In genomic region chr11:118013339-118013738, GRCm38 (mm10) we compare ENCODE assay signal across 19 mouse cellular contexts. TPM values are rescaled to one million over a fixed set of nuclear protein-coding genes. Genes with fewer than 3 reads are reported as not detected.
DNase-seq lines count a peak whose midpoint lies in the region; ATAC-seq and TF ChIP-seq lines count a peak whose summit lies in the region.
"Had no signal": no experiment of that assay in that cellular context is flagged by ENCODE, and none has a peak within 500 bp of the region (broad histone marks: within the 10 kb centered on the region; RNA-seq: fewer than 3 reads in every experiment).

No protein-coding gene starts in this region.

- peak overlapping the region; percentile 42; the same call in 1 of the 2 replicates for H3K27ac ChIP-seq in intestine, embryonic 16.5 days (ENCODE audit: low read length)
- H3K27ac ChIP-seq in intestine, postnatal 0 days (ENCODE audit: low read depth, low read length) = no peak overlapping the region; the same call in 1 of the 2 replicates
- H3K27ac ChIP-seq in midbrain, postnatal 0 days (ENCODE audit: low read depth, low read length) = no peak overlapping the region
- no peak overlapping the region for H3K27ac ChIP-seq in midbrain, embryonic 13.5 days
- H3K27ac ChIP-seq in ES-Bruce4 (ENCODE audit: insufficient read depth, low read length) = 0 out of 2 replicates have a peak overlapping the region, but pooled peaks have one; percentile 21
- H3K27ac ChIP-seq in embryonic fibroblast, embryonic 13.5 days (ENCODE audit: insufficient read depth, low read length) = peak overlapping the region; percentile 48
- H3K27ac ChIP-seq: embryonic facial prominence, embryonic 15.5 days; forebrain, embryonic 15.5 days; heart, adult 2 months; heart, embryonic 13.5 days; hindbrain, embryonic 13.5 days; hindbrain, postnatal 0 days had no signal

- no peaks in the 10 kb centered on the region for H3K9me3 ChIP-seq in intestine, embryonic 16.5 days (ENCODE audit: control insufficient read depth, low read length)
- H3K9me3 ChIP-seq in intestine, postnatal 0 days (ENCODE audit: control insufficient read depth) = no peaks in the 10 kb centered on the region
- H3K9me3 ChIP-seq in midbrain, postnatal 0 days (ENCODE audit: low read length) = no peaks in the 10 kb centered on the region
- H3K9me3 ChIP-seq in midbrain, embryonic 13.5 days = no peaks in the 10 kb centered on the region
- no peaks in the 10 kb centered on the region for H3K9me3 ChIP-seq in ES-Bruce4 (replicated peaks; ENCODE audit: control insufficient read depth, insufficient read depth, low read length, poor library complexity, severe bottlenecking)
- H3K9me3 ChIP-seq: embryonic facial prominence, embryonic 15.5 days; forebrain, embryonic 15.5 days; heart, embryonic 13.5 days; hindbrain, embryonic 13.5 days had no signal

- no peak overlapping the region for H3K4me3 ChIP-seq in intestine, embryonic 16.5 days (ENCODE audit: low read length)
- H3K4me3 ChIP-seq in intestine, postnatal 0 days (ENCODE audit: low read depth, low read length) = no peak overlapping the region
- H3K4me3 ChIP-seq in midbrain, postnatal 0 days (ENCODE audit: low read depth, low read length) = no peak overlapping the region
- H3K4me3 ChIP-seq in midbrain, embryonic 13.5 days (replicated peaks) = no peak overlapping the region
- H3K4me3 ChIP-seq in ES-Bruce4 (ENCODE audit: low read depth, low read length) = no peak overlapping the region
- H3K4me3 ChIP-seq in embryonic fibroblast, embryonic 13.5 days (ENCODE audit: insufficient read depth, low read length) = no peak overlapping the region
- H3K4me3 ChIP-seq: embryonic facial prominence, embryonic 15.5 days; forebrain, embryonic 15.5 days; heart, adult 2 months; heart, embryonic 13.5 days; hindbrain, embryonic 13.5 days had no signal

- DNase-seq in midbrain, postnatal 0 days (ENCODE audit: low spot score) = no peak
- no peak for DNase-seq in gastrocnemius, postnatal 10 days
- DNase-seq: adrenal gland, postnatal 10 days; cerebellum, adult 11 months; cerebellum, adult 9-10 months; cerebellum, postnatal 25 days; gastrocnemius, postnatal 14 days; heart, adult 2 months; heart, postnatal 36 days had no signal

- ATAC-seq in intestine, embryonic 16.5 days = no peak
- no peak for ATAC-seq in intestine, postnatal 0 days
- no peak for ATAC-seq in midbrain, postnatal 0 days (ENCODE audit: low FRiP score)
- ATAC-seq in midbrain, embryonic 13.5 days = no peak
- ATAC-seq: forebrain, embryonic 15.5 days; hindbrain, postnatal 0 days had no signal

- H3K4me1 ChIP-seq in intestine, embryonic 16.5 days (ENCODE audit: control insufficient read depth, insufficient read depth, low read length) = peaks cover 43% of the 10 kb centered on the region
- peaks cover 19% of the 10 kb centered on the region for H3K4me1 ChIP-seq in intestine, postnatal 0 days (replicated peaks; ENCODE audit: control insufficient read depth, insufficient read depth, low read length)
- H3K4me1 ChIP-seq in midbrain, postnatal 0 days (ENCODE audit: insufficient read depth, low read length) = no peaks in the 10 kb centered on the region
- peaks cover 24% of the 10 kb centered on the region for H3K4me1 ChIP-seq in midbrain, embryonic 13.5 days (replicated peaks)
- H3K4me1 ChIP-seq in ES-Bruce4 (ENCODE audit: control insufficient read depth, insufficient read depth, low read length) = peaks cover 32% of the 10 kb centered on the region
- peaks cover 37% of the 10 kb centered on the region for H3K4me1 ChIP-seq in embryonic fibroblast, embryonic 13.5 days (ENCODE audit: control insufficient read depth, insufficient read depth, low read length)

- 62% methylated on average over 2 of the region's 2 CpGs for WGBS in intestine, embryonic 16.5 days
- WGBS in intestine, postnatal 0 days = 69% methylated on average over 2 of the region's 2 CpGs
- WGBS in midbrain, postnatal 0 days = 66% methylated on average over 2 of the region's 2 CpGs
- WGBS in midbrain, embryonic 13.5 days = 82% methylated on average over 2 of the region's 2 CpGs

- peaks cover 9% of the 10 kb centered on the region; the same call in 1 of the 2 replicates for H3K36me3 ChIP-seq in intestine, embryonic 16.5 days (ENCODE audit: control insufficient read depth, insufficient read depth, low read length)
- H3K36me3 ChIP-seq in intestine, postnatal 0 days (ENCODE audit: control insufficient read depth, insufficient read depth) = peaks cover 38% of the 10 kb centered on the region
- peaks cover 18% of the 10 kb centered on the region for H3K36me3 ChIP-seq in midbrain, postnatal 0 days (ENCODE audit: insufficient read depth, low read length)
- peaks cover 40% of the 10 kb centered on the region for H3K36me3 ChIP-seq in midbrain, embryonic 13.5 days
- peaks cover 9% of the 10 kb centered on the region; the same call in 1 of the 2 replicates for H3K36me3 ChIP-seq in ES-Bruce4 (ENCODE audit: control insufficient read depth, insufficient read depth, low read length, poor library complexity, severe bottlenecking)

- peak overlapping the region; percentile 6; the same call in 1 of the 2 replicates for H3K9ac ChIP-seq in intestine, embryonic 16.5 days (ENCODE audit: low read depth, low read length)
- no peak overlapping the region for H3K9ac ChIP-seq in intestine, postnatal 0 days (ENCODE audit: low read depth, low read length)
- H3K9ac ChIP-seq in midbrain, postnatal 0 days (replicated peaks; ENCODE audit: low read length, poor library complexity, severe bottlenecking) = 0 out of 2 replicates have a peak overlapping the region, but pooled peaks have one; percentile 8
- no peak overlapping the region for H3K9ac ChIP-seq in midbrain, embryonic 13.5 days (replicated peaks)
- H3K9ac ChIP-seq in ES-Bruce4 (ENCODE audit: low read depth, poor library complexity, severe bottlenecking) = no peak overlapping the region
- H3K9ac ChIP-seq: embryonic facial prominence, embryonic 15.5 days; forebrain, embryonic 15.5 days; heart, embryonic 13.5 days; hindbrain, embryonic 13.5 days had no signal

- TF ChIP-seq POLR2A in ES-Bruce4 (IDR thresholded peaks at IDR 0.05; ENCODE audit: insufficient read depth, low read length) = no peak
- TF ChIP-seq POLR2A in embryonic fibroblast, embryonic 13.5 days (IDR thresholded peaks at IDR 0.05; ENCODE audit: low read depth, low read length) = no peak

- no peak for TF ChIP-seq EP300 in ES-Bruce4 (IDR thresholded peaks at IDR 0.05; ENCODE audit: insufficient read depth, low read depth, low read length)

- no peak for TF ChIP-seq CTCF in intestine, postnatal 0 days (IDR thresholded peaks at IDR 0.05; ENCODE audit: low read depth)
- no peak for TF ChIP-seq CTCF in midbrain, postnatal 0 days (IDR thresholded peaks at IDR 0.05)
- TF ChIP-seq CTCF in ES-Bruce4 (IDR thresholded peaks at IDR 0.05; ENCODE audit: low read depth, low read length) = no peak
- TF ChIP-seq CTCF in embryonic fibroblast, embryonic 13.5 days (IDR thresholded peaks at IDR 0.05; ENCODE audit: borderline replicate concordance, insufficient read depth, low read length) = no peak

- no peaks in the 10 kb centered on the region for H3K27me3 ChIP-seq in intestine, embryonic 16.5 days (replicated peaks; ENCODE audit: control insufficient read depth, insufficient read depth, low read length)
- no peaks in the 10 kb centered on the region for H3K27me3 ChIP-seq in intestine, postnatal 0 days (replicated peaks; ENCODE audit: control insufficient read depth, insufficient read depth, low read length)
- no peaks in the 10 kb centered on the region for H3K27me3 ChIP-seq in midbrain, postnatal 0 days (ENCODE audit: insufficient read depth, low read length)
- no peaks in the 10 kb centered on the region for H3K27me3 ChIP-seq in midbrain, embryonic 13.5 days
- no peaks in the 10 kb centered on the region for H3K27me3 ChIP-seq in ES-Bruce4 (ENCODE audit: control insufficient read depth, insufficient read depth, low read length, poor library complexity, severe bottlenecking)
- H3K27me3 ChIP-seq: embryonic facial prominence, embryonic 15.5 days; forebrain, embryonic 15.5 days; heart, embryonic 13.5 days; hindbrain, embryonic 13.5 days had no signal

- no peak overlapping the region for H3K4me2 ChIP-seq in intestine, embryonic 16.5 days (ENCODE audit: low read depth, low read length)
- no peak overlapping the region for H3K4me2 ChIP-seq in intestine, postnatal 0 days (replicated peaks; ENCODE audit: low read depth)
- no peak overlapping the region for H3K4me2 ChIP-seq in midbrain, postnatal 0 days (ENCODE audit: low read depth, low read length, poor library complexity, severe bottlenecking)
- H3K4me2 ChIP-seq in midbrain, embryonic 13.5 days (replicated peaks) = no peak overlapping the region
- H3K4me2 ChIP-seq: embryonic facial prominence, embryonic 15.5 days; forebrain, embryonic 15.5 days; heart, embryonic 13.5 days; hindbrain, embryonic 13.5 days had no signal

RNA-seq across cellular contexts. Expression of gene Pgs1, which starts 27.2 kb away (rescaled TPM):
- 33.9 and 35.7 TPM in 2 replicates for polyA plus RNA-seq in intestine, embryonic 16.5 days (2015; fragmentation: Nextera tagmentation; extraction: Ambion mirVana)
- polyA plus RNA-seq in intestine, postnatal 0 days (2015; fragmentation: Nextera tagmentation; extraction: Ambion mirVana) = 23.1 and 24.0 TPM in 2 replicates
- 62.0 and 72.2 TPM in 2 replicates for total RNA-seq in midbrain, postnatal 0 days (2014; rRNA removed)
- 55.0 and 61.8 TPM in 2 replicates for polyA plus RNA-seq in midbrain, postnatal 0 days (2015; fragmentation: Nextera tagmentation; extraction: Ambion mirVana)
- 46.0 and 50.8 TPM in 2 replicates for polyA plus RNA-seq in midbrain, embryonic 13.5 days (2015; fragmentation: Nextera tagmentation; extraction: Ambion mirVana)
- polyA plus RNA-seq in ES-Bruce4 (2011; ENCODE audit: insufficient read depth, insufficient read length, low read depth, missing spikeins) = 31.5 and 35.5 TPM in 2 replicates
- 29.5 and 33.4 TPM in 2 replicates for polyA plus RNA-seq in embryonic fibroblast, embryonic 13.5 days (2011; ENCODE audit: insufficient read length, low read depth, missing spikeins)
- total RNA-seq in gastrocnemius, postnatal 10 days (2021) = 10 to 100 TPM; 17.8 to 21.6 TPM

RNA-seq across cellular contexts. Expression of gene Socs3, which starts 43.5 kb away (rescaled TPM):
- 18.9 and 21.2 TPM in 2 replicates for polyA plus RNA-seq in intestine, embryonic 16.5 days (2015; fragmentation: Nextera tagmentation; extraction: Ambion mirVana)
- polyA plus RNA-seq in intestine, postnatal 0 days (2015; fragmentation: Nextera tagmentation; extraction: Ambion mirVana) = 15.7 and 15.9 TPM in 2 replicates
- total RNA-seq in midbrain, postnatal 0 days (2014; rRNA removed) = 7.3 and 8.5 TPM in 2 replicates
- polyA plus RNA-seq in midbrain, postnatal 0 days (2015; fragmentation: Nextera tagmentation; extraction: Ambion mirVana) = 4.4 and 4.9 TPM in 2 replicates
- polyA plus RNA-seq in midbrain, embryonic 13.5 days (2015; fragmentation: Nextera tagmentation; extraction: Ambion mirVana) = 8.3 and 9.3 TPM in 2 replicates
- 53.8 and 61.5 TPM in 2 replicates for polyA plus RNA-seq in ES-Bruce4 (2011; ENCODE audit: insufficient read depth, insufficient read length, low read depth, missing spikeins)
- 15.2 and 31.9 TPM in 2 replicates for polyA plus RNA-seq in embryonic fibroblast, embryonic 13.5 days (2011; ENCODE audit: insufficient read length, low read depth, missing spikeins)
- 1 to 10 TPM; 6.2 to 9.8 TPM for total RNA-seq in gastrocnemius, postnatal 10 days (2021)

Comparison
In these comparisons a context has a peak if more than half of its experiments do, and no peak if none do; other contexts are left out.
1. H3K27ac ChIP-seq: peak in intestine, embryonic 16.5 days (single experiment), ES-Bruce4 (single experiment) and embryonic fibroblast, embryonic 13.5 days (single experiment); none in intestine, postnatal 0 days (single experiment), midbrain, postnatal 0 days (single experiment) and midbrain, embryonic 13.5 days (single experiment).
2. H3K9ac ChIP-seq: peak in intestine, embryonic 16.5 days (single experiment) and midbrain, postnatal 0 days (single experiment); none in intestine, postnatal 0 days (single experiment), midbrain, embryonic 13.5 days (single experiment) and ES-Bruce4 (single experiment).